Mouse (Mus musculus) CH12.LX (cell line): ENCODE data around the gene Prdx2. TPM values are rescaled to one million over a fixed set of nuclear protein-coding genes. Genes with fewer than 3 reads are reported as not detected.

ENCODE experiments used
- DNase-seq: peaks from one replicate; pipeline ENCODE4 v3.0.0-alpha.2; 2013; ENCODE audit errors: extremely low read depth
- H3K27ac ChIP-seq: 2 replicates; pipeline ENCODE4 v1.5.1; 2012; ENCODE audit warnings: low read depth, mild to moderate bottlenecking, control low read depth, moderate library complexity; ENCODE audit not compliant: insufficient read depth
- H3K27me3 ChIP-seq: replicated peaks from 2 replicates; pipeline ENCODE3; 2012; ENCODE audit warnings: inconsistent platforms
- H3K36me3 ChIP-seq, 2 experiments: replicated peaks in 1 of 2; 2 replicates each; pipeline versions ENCODE3 to v1.6.1; 2012; ENCODE audit warnings: inconsistent platforms in 1 of 2, low read length in 1 of 2, mild to moderate bottlenecking in 1 of 2, mixed read lengths in 1 of 2, moderate library complexity in 1 of 2; ENCODE audit not compliant: control insufficient read depth in 1 of 2, insufficient read depth in 1 of 2
- H3K4me1 ChIP-seq, 2 experiments: 2 replicates each; pipeline ENCODE4 v1.6.1; 2012; ENCODE audit warnings: inconsistent platforms in 1 of 2, moderate library complexity in 1 of 2; ENCODE audit not compliant: insufficient read depth in 2 of 2, control insufficient read depth in 1 of 2
- H3K4me2 ChIP-seq: 2 replicates; pipeline ENCODE4 v1.6.1; 2012; ENCODE audit warnings: low read depth, mild to moderate bottlenecking, control low read depth; ENCODE audit not compliant: poor library complexity, insufficient read depth, severe bottlenecking
- H3K4me3 ChIP-seq, 3 experiments: fragments of 150-350 bp in 1 of 3; sonication (generic) in 1 of 3; replicated peaks in 1 of 3; 2 replicates each; pipeline versions ENCODE3 to v1.5.1; 2011 to 2012; ENCODE audit warnings: low read depth in 2 of 3, low read length in 2 of 3, mild to moderate bottlenecking in 2 of 3, moderate library complexity in 2 of 3, control low read depth in 1 of 3, improper control_type of control experiment in 1 of 3, inconsistent platforms in 1 of 3, mixed read lengths in 1 of 3; ENCODE audit not compliant: poor library complexity in 1 of 3
- H3K79me2 ChIP-seq: replicated peaks from 2 replicates; pipeline ENCODE4 v1.6.1; 2012; ENCODE audit warnings: mild to moderate bottlenecking, moderate library complexity; ENCODE audit not compliant: control insufficient read depth, poor library complexity, insufficient read depth, severe bottlenecking; ENCODE audit errors: extremely low read depth
- H3K9ac ChIP-seq: 2 replicates; pipeline ENCODE4 v1.6.1; 2012; ENCODE audit warnings: low read depth, mild to moderate bottlenecking, control low read depth, moderate library complexity; ENCODE audit not compliant: insufficient read depth
- H3K9me3 ChIP-seq: replicated peaks from 2 replicates; pipeline ENCODE3; 2012; ENCODE audit warnings: low read length, inconsistent platforms, mixed read lengths
- BHLHE40 ChIP-seq: IDR thresholded peaks from 2 replicates; pipeline ENCODE4 v1.6.1; 2011; ENCODE audit warnings: mild to moderate bottlenecking, low read depth, low read length, improper control_type of control experiment
- CHD2 ChIP-seq: IDR thresholded peaks from 2 replicates; pipeline ENCODE4 v1.6.1; 2011; ENCODE audit warnings: low read length, improper control_type of control experiment
- CTCF ChIP-seq, 2 experiments: IDR thresholded peaks in 1 of 2; conservative IDR thresholded peaks in 1 of 2; 2 replicates each; pipeline ENCODE4 v1.5.1; 2011 to 2012; ENCODE audit warnings: low read depth in 2 of 2, low read length in 2 of 2, improper control_type of control experiment in 1 of 2, inconsistent platforms in 1 of 2, mild to moderate bottlenecking in 1 of 2, moderate library complexity in 1 of 2
- EP300 ChIP-seq: IDR thresholded peaks from 2 replicates; pipeline ENCODE4 v1.6.1; 2011; ENCODE audit warnings: low read length, improper control_type of control experiment
- ETS1 ChIP-seq: conservative IDR thresholded peaks from 2 replicates; pipeline ENCODE4 v1.6.1; 2012; ENCODE audit warnings: low read depth, mild to moderate bottlenecking, inconsistent platforms, low read length, improper control_type of control experiment, moderate library complexity
- GABPA ChIP-seq: IDR thresholded peaks from 2 replicates; pipeline ENCODE4 v1.6.1; 2012; ENCODE audit warnings: low read depth, low read length, improper control_type of control experiment, inconsistent platforms; ENCODE audit not compliant: insufficient replicate concordance
- HCFC1 ChIP-seq: IDR thresholded peaks from 2 replicates; pipeline ENCODE4 v1.6.1; 2012; ENCODE audit warnings: low read depth, mild to moderate bottlenecking, inconsistent platforms, low read length, improper control_type of control experiment
- JUND ChIP-seq: conservative IDR thresholded peaks from 2 replicates; pipeline ENCODE4 v1.6.1; 2011; ENCODE audit warnings: low read depth, low read length, improper control_type of control experiment
- KAT2A ChIP-seq: IDR thresholded peaks from 2 replicates; pipeline ENCODE4 v1.6.1; 2012; ENCODE audit warnings: low read length, improper control_type of control experiment, inconsistent platforms; ENCODE audit not compliant: insufficient replicate concordance
- MAX ChIP-seq: IDR thresholded peaks from 2 replicates; pipeline ENCODE4 v1.6.1; 2011; ENCODE audit warnings: low read length, improper control_type of control experiment
- MXI1 ChIP-seq: IDR thresholded peaks from 2 replicates; pipeline ENCODE4 v1.6.1; 2011; ENCODE audit warnings: mild to moderate bottlenecking, low read depth, low read length, improper control_type of control experiment
- MYC ChIP-seq: IDR thresholded peaks from 2 replicates; pipeline ENCODE4 v1.6.1; 2011; ENCODE audit warnings: low read depth, mild to moderate bottlenecking, improper control_type of control experiment, low read length
- NELFE ChIP-seq: IDR thresholded peaks from 2 replicates; pipeline ENCODE4 v1.6.1; 2011; ENCODE audit warnings: low read depth, low read length, improper control_type of control experiment
- PAX5 ChIP-seq: IDR thresholded peaks from 2 replicates; pipeline ENCODE4 v1.6.1; 2012; ENCODE audit warnings: low read length, inconsistent platforms, mixed read lengths
- POLR2A ChIP-seq: IDR thresholded peaks from 2 replicates; pipeline ENCODE4 v1.6.1; 2011; ENCODE audit warnings: low read depth, mild to moderate bottlenecking, improper control_type of control experiment, low read length
- RCOR1 ChIP-seq: conservative IDR thresholded peaks from 2 replicates; pipeline ENCODE4 v1.6.1; 2012; ENCODE audit warnings: low read depth, mild to moderate bottlenecking, inconsistent platforms, low read length, improper control_type of control experiment
- SIN3A ChIP-seq: IDR thresholded peaks from 2 replicates; pipeline ENCODE4 v1.6.1; 2012; ENCODE audit warnings: low read length, improper control_type of control experiment, inconsistent platforms
- SMC3 ChIP-seq: IDR thresholded peaks from 2 replicates; pipeline ENCODE4 v1.6.1; 2011; ENCODE audit warnings: low read depth, low read length, improper control_type of control experiment
- UBTF ChIP-seq: IDR thresholded peaks from 2 replicates; pipeline ENCODE4 v1.6.1; 2012; ENCODE audit warnings: low read depth, mild to moderate bottlenecking, inconsistent platforms, low read length, improper control_type of control experiment, moderate library complexity
- ZC3H11A ChIP-seq: IDR thresholded peaks from 2 replicates; pipeline ENCODE4 v1.6.1; 2012; ENCODE audit warnings: low read depth, mild to moderate bottlenecking, inconsistent platforms, low read length, improper control_type of control experiment
- ZKSCAN1 ChIP-seq: IDR thresholded peaks from 2 replicates; pipeline ENCODE4 v1.6.1; 2012; ENCODE audit warnings: low read depth, inconsistent platforms, low read length, improper control_type of control experiment, borderline replicate concordance
- ZMIZ1 ChIP-seq: IDR thresholded peaks from 2 replicates; pipeline ENCODE4 v1.6.1; 2012; ENCODE audit warnings: low read depth, mild to moderate bottlenecking, inconsistent platforms, low read length, improper control_type of control experiment
- ZNF384 ChIP-seq: IDR thresholded peaks from 2 replicates; pipeline ENCODE4 v1.6.1; 2012; ENCODE audit warnings: low read depth, low read length, improper control_type of control experiment, inconsistent platforms
- dilution Hi-C: fragments of 300-500 bp; cut with MboI; formaldehyde crosslinking; loops from 2 replicates; pipeline ENCODE4 v1.14.3; 2020; ENCODE audit warnings: low sequenced_read_pairs; ENCODE audit not compliant: extremely low pct_unique_long_range_greater_than_20kb, extremely low pct_ligation_motif_present
- in situ Hi-C: fragments of 300-500 bp; cut with MboI; formaldehyde crosslinking; loops from 3 replicates; pipeline ENCODE4 v1.14.3; 2019; ENCODE audit warnings: low sequenced_read_pairs, low pct_ligation_motif_present, low pct_unique_long_range_greater_than_20kb, mixed read lengths
- polyA plus RNA-seq: library from polyadenylated mRNA; unstranded; fragments of >175 nt; gene quantifications from 2 replicates; pipeline ENCODE4 v1.2.1, GENCODE M21; 2012; ENCODE audit warnings: low read depth; ENCODE audit not compliant: insufficient read length
- total RNA-seq, 2 experiments: library from RNA; depleted of rRNA; stranded (reverse); fragments of 300-350 nt in 1 of 2; fragments of >200 nt in 1 of 2; gene quantifications; 2 replicates each; pipeline ENCODE4 v1.2.3; 2012 to 2014

Gene Prdx2
- total and polyA plus RNA-seq, 3 experiments = 158 to 232 (median 218) TPM

DNA sequence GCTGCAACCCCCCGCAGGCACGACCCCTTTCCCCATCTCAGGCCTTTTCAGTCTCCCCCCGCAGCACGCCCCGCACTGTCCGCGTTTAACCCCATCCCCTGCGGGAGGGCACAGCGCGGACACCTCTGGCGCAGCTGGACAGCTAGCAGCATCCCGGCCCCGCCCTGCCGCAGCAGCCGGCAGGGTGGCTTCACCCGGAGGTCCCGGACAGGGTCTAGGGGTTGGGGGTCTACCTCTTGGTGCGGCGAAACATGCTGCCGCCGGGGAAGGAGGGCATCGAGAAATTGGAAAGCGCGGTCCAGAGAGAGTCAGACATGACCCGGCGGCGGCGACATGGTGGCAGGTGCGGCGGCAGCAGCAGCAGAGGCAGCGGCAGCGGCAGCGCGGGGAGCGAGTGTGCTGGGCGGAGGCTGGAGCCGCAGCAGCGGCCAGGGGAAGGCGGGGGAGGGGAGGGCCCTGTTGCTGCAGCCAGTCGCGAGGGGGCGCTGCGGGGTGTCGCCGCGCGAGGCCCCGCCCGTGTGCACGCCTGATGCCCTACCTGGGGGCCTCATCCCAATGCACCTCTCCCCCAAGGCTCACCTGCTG lies 32.3 kb upstream of the Prdx2 start, which contains the start of gene Mast1:
TSS of gene Mast1 (minus strand) at position 398 of the 585 bp plus-strand sequence.
- TF ChIP-seq MYC = no peak
- TF ChIP-seq ZC3H11A = no peak
- no peak for TF ChIP-seq HCFC1
- TF ChIP-seq EP300 = no peak
- TF ChIP-seq ETS1 = no peak
- TF ChIP-seq SIN3A = no peak
- no peak for TF ChIP-seq NELFE
- TF ChIP-seq SMC3 = peak; percentile 31; the same call in 1 of the 2 replicates
- TF ChIP-seq PAX5 = no peak
- TF ChIP-seq RCOR1 = no peak
- TF ChIP-seq GABPA = no peak
- TF ChIP-seq ZMIZ1 = no peak
- no peak for TF ChIP-seq KAT2A
- TF ChIP-seq ZNF384 = no peak
- no peak for TF ChIP-seq POLR2A
- TF ChIP-seq BHLHE40 = peak; percentile 45
- no peak for TF ChIP-seq ZKSCAN1
- peak; percentile 73; the same call in 1 of the 2 replicates for TF ChIP-seq CHD2
- no peak for TF ChIP-seq MXI1
- TF ChIP-seq UBTF = 0 out of 2 replicates have a peak, but pooled peaks have one; percentile 43
- no peak for TF ChIP-seq JUND
- TF ChIP-seq CTCF (conservative IDR thresholded peaks at IDR 0.05 in 1 of 2, IDR thresholded peaks at IDR 0.05 in 1 of 2; ENCODE audit: low read depth in 2 of 2, low read length in 2 of 2) = peak in 1 of 2 experiments; percentile 67; a peak in 2 of 4 replicates
- no peak for TF ChIP-seq MAX
- Histone ChIP-seq H3K9ac (no peak within 1 kb of the TSS), H3K27ac (no peak within 1 kb of the TSS), H3K4me3 (peak within 1 kb of the TSS in 1 of 3 experiments; percentile 36), H3K36me3 (no peaks in the 10 kb centered on the region), H3K4me1 (peaks cover 21 to 22% of the 10 kb centered on the region in 2 experiments), H3K27me3 (peaks cover 81% of the 10 kb centered on the region), H3K9me3 (no peaks in the 10 kb centered on the region), H3K79me2 (no peaks in the 10 kb centered on the region), H3K4me2 (peak within 1 kb of the TSS; percentile 90)
- in situ Hi-C loops = no loop called here
- DNase-seq = peak; percentile 29
- dilution Hi-C loops = no loop called here
